Mouse (Mus musculus) c-Kit-negative CD71-positive TER-119-positive erythroid progenitor cells, embryonic 14.5 days (primary cell): ENCODE measurements around the gene Fam163b.

ENCODE experiments used
- DNase-seq: peaks from one replicate; pipeline ENCODE4 v3.0.0-alpha.2; 2013; ENCODE audit warnings: low read depth, low spot score

The Fam163b gene

DNA sequence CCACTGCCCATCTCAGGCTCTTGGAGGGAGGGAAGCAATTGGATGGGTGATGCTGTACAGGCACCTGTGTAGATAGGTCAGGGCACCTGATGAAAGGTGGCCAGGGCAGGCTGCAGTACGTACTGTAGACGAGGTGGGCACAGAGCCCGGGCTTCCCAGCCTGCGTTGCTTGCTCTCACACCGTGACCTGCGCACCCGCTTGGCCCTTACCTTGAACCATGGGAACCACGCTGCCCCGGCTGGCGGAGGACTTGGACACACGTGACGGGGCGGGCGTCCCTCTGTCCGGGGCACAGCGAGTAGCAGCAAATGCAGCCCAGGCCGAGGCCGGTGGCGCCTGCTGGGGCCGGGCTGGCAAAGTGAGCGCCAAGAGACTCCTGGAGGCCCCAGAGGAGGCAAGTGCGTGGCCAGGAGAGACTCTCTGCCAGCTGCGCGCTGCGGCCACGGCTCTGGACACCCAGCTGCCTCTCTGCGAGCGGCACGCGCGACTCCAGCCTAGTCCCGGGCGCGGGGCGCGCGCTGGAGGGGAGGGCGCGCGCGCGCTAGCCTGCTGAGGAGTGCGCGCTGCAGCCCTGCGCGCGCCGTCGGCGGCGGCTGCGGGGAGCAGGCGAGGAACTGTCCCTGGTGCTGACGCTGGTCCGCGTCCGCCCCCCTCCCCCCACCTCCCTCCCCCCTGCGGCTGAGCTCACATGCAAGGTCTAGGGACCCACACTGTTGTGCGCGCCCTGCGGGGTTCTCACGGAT lies at the start of gene Fam163b:
Gene Fam163b, minus strand, starts transcription at position 542 of the 744 bp plus-strand sequence.
- DNase-seq: no peak

DNA sequence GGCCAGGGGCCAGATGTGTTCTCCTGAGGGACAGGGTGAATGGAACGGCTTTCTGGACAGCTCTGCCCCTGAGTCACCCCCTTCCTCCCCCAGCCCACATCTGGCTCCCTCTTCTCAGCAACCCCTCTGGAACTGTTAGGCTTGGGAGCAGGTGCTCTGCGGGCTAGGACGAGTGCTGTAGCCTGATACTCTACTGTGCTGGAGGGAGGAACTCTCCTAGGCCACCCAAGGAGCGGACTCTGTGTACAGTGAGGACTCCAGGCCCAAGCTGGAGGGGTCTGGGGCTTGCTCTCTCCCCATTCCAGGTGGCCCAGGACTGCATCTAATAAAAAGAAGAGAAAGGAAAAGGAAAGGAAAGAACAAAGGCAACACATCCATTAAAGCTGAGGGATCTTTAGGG lies 47.7 kb upstream of the Fam163b start:
- DNase-seq: no peak

DNA sequence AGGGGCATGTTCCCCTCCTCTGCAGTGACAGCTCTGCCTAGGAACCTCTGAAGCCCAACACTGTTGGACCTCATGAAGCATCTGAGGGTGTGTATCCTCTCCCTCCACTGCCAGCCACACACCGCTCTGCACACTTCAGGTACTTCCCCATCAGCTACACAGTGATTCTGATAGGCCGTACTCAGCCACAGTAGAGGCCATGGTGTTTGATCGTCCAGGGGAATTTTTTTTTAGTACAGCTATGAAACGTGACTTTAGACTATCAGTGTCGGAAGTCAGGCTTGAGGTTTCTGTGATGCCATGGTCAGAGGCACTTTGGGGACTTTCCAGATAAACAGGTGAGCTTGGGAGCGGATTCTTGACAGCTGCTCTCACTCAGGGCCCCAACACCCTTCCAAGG lies 45.2 kb upstream of the Fam163b start:
- DNase-seq: no peak

GRCm38 (mm10) chr2:27183734-27184133 lies 41.4 kb upstream of the Fam163b start:
- DNase-seq: no peak

- no peak for DNase-seq
These were observed 39.6 kb upstream of the Fam163b start for GRCm38 (mm10) chr2:27181907-27182306.

- no peak for DNase-seq
These were observed 36.8 kb upstream of the Fam163b start for GRCm38 (mm10) chr2:27179101-27179500.

DNA sequence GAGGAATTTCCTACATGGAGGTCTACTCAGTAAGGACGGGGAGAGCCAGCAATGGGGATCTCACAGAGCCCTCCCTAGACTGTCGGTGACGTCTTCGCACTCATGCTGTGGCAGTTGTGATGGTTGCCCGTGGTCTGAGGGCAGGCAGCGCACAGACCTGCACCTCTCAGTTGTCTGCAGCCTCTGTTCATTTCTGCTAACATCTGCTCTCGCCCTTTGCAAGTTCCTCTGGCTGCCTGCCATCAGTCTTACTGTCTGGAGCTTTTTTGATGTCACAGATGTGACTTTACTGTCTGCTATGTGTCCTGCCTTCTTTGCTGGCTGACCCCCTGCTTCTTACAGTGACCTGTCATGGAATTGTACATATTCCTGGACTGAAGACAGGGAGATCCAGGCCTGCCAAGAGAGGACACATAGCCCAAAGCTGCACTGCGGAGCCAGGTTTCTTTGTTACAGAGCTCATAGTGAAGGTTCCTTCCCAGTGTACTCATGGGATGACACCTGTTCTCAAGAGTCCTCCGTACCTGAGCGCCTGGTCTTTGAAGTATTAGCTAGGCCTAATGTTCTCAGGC lies 33.5 kb upstream of the Fam163b start:
- DNase-seq: no peak

GRCm38 (mm10) chr2:27174242-27174641 lies 32.0 kb upstream of the Fam163b start:
- DNase-seq: no peak

- DNase-seq: no peak
These were observed 24.7 kb upstream of the Fam163b start for GRCm38 (mm10) chr2:27166999-27167398.

GRCm38 (mm10) chr2:27166074-27166473 lies 23.8 kb upstream of the Fam163b start:
- DNase-seq: no peak

DNA sequence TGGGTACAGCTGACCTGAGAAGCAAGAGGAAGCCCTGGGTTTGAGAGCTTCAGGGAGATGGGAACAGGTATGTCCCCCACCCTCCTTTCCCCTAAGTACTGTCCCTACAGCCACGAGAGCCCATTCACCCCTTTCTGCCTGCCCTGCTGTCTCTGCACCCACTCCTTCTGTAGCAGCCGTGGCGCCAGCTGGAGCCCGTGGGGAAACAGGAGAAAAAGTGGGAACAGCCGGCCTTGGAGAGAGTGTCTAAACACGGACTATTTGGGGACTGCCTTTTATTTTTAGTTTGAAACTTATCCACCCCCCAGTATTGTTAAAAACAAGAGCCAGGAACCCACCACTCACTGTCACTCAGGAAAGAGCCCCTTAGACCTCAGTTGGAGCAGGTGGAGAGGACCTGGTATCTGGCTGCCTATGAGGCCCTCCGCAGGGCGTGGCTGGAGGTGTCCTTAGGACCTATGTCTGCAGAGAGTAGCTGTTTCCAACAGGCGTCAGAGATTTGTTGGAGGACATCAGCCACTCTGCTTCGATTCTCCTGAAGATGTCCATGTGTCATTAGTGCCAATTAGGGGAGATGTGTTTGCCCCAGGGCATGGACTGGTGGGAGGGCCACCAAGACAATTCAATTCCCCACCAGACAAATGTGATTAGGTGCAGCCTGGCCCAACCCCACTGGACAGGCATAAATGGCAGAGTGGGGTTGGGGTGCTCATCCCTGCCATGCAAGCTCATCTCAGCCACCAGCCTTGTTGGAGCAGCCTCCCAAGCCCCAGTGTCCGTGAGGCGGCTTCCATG lies 22.7 kb upstream of the Fam163b start, which contains the start of gene Dbh:
Gene Dbh, plus strand, starts transcription at position 438 of the 795 bp plus-strand sequence.
- DNase-seq: no peak

DNA sequence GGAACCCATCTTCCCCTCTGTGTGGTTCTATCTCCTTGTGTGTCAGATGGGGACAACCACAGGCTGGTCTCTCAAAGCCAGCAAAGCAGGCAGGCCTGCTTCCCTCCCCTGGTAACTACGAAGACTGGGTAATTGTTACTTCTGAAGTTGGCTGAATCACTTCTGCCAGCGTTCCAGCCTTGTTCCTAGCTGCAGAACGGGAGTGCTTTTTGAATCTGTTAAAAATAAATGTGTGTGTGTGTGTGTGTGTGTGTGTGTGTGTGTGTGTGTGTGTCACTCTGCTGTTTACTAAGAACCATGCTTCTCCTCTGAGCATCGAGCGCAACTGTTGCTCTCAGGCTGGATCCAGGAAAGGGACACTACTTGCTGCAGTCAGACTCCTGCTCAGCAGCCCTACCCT lies 21.6 kb upstream of the Fam163b start:
- DNase-seq: no peak

DNA sequence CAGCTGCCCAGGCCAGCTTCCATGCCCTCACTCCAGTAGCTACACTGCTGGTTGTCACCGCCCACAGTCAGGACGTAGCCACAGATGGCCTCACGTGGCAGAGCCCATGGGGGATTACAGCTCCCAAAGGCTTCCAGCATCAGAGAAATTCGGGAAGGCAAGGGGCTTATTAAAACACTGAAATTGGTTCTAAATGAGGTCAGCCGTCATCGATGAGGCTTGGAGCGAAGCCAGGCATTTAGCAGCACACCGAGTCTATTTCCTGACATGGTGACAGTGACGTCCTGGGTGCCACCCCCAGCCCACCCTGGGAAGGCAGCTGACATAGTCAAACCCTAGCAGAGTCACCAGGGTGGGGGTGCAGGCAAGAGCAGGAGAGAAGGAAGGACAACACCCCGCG lies 20.4 kb upstream of the Fam163b start:
- no peak for DNase-seq

DNA sequence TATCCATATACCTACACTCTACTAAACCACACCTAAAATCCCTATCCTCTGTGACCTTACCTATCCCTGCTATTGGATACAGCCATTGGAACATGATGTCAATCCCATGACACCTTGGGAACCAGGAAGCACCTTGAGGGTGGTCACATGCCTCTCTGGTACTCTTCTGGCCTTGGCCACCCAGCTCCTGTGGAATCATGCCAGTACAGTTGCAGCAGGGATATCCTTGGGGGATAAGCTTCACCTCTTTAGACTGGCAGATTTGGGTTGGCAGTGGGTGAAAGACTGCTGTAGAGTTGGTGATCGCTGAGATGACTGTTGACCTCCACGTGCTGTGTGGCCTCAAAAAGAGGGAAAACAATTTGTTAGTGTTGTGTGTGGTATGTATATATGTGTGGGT lies 19.2 kb upstream of the Fam163b start:
- DNase-seq: no peak

GRCm38 (mm10) chr2:27156596-27156995 lies 14.3 kb upstream of the Fam163b start:
- DNase-seq: no peak

- no peak for DNase-seq
These were observed 12.3 kb upstream of the Fam163b start for GRCm38 (mm10) chr2:27154466-27155185.

GRCm38 (mm10) chr2:27149457-27149856 lies 7.2 kb upstream of the Fam163b start:
- no peak for DNase-seq

GRCm38 (mm10) chr2:27146840-27147239 lies 4.5 kb upstream of the Fam163b start:
- no peak for DNase-seq

- DNase-seq: no peak
These were observed 2.7 kb upstream of the Fam163b start for GRCm38 (mm10) chr2:27144957-27145356.

DNA sequence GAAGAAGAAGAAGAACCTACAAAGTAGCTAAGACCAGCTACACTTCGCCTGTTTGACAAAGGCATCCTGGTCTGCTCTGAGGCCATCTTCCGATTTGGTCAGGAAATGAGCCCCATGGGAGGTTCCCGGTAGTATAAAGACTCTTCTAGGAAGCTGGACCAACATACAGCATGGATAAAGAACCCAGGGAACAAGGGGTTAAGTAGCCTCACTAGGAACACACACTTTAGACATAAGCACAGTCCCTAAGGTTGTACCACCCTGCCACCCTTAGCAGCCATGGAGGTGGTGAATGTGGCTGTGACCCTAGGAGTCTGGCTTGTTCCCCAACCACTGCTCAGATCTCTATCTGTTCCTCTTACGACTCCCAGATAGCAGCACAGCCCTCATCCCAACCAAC lies 3.9 kb downstream of the Fam163b start:
- DNase-seq: no peak

GRCm38 (mm10) chr2:27136789-27137188 lies 5.5 kb downstream of the Fam163b start:
- no peak for DNase-seq

GRCm38 (mm10) chr2:27136336-27136735 lies 6.0 kb downstream of the Fam163b start:
- DNase-seq: no peak
